Mouse (Mus musculus) kidney, postnatal 0 days (tissue): ENCODE data around the gene Kcnk2. TPM values are rescaled to one million over a fixed set of nuclear protein-coding genes. Genes with fewer than 3 reads are reported as not detected.

Source experiments
- ATAC-seq: fragments of 200-750 bp; cut with Nextera tagmentation; replicated peaks from 2 replicates; pipeline ENCODE4 v1.8.0; 2017; ENCODE audit warnings: low read depth, moderate number of reproducible peaks, moderate TSS enrichment, moderate library complexity; ENCODE audit not compliant: low FRiP score
- DNase-seq: peaks from one replicate; pipeline ENCODE4 v3.0.0-alpha.2; 2016; ENCODE audit warnings: low spot score
- H3K27ac ChIP-seq: fragments of 300-500 bp; sonication (generic); 2 replicates; pipeline ENCODE4 v1.5.1; 2014; ENCODE audit warnings: mild to moderate bottlenecking
- H3K27me3 ChIP-seq: fragments of 300-500 bp; sonication (generic); 2 replicates; pipeline ENCODE4 v1.6.1; 2014; ENCODE audit warnings: low read length, mixed read lengths; ENCODE audit not compliant: insufficient read depth
- H3K36me3 ChIP-seq: fragments of 300-500 bp; sonication (generic); 2 replicates; pipeline ENCODE4 v1.6.1; 2014; ENCODE audit warnings: low read length, mixed read lengths; ENCODE audit not compliant: insufficient read depth
- H3K4me1 ChIP-seq: fragments of 300-500 bp; sonication (generic); replicated peaks from 2 replicates; pipeline ENCODE4 v1.6.1; 2014; ENCODE audit warnings: antibody characterized with exemption, low read length, mixed read lengths; ENCODE audit not compliant: insufficient read depth
- H3K4me2 ChIP-seq: fragments of 300-500 bp; sonication (generic); 2 replicates; pipeline ENCODE4 v1.6.1; 2014; ENCODE audit warnings: mild to moderate bottlenecking, low read length, moderate library complexity, mixed read lengths
- H3K4me3 ChIP-seq: fragments of 300-500 bp; sonication (generic); replicated peaks from 2 replicates; pipeline ENCODE4 v1.5.1; 2014; ENCODE audit warnings: low read depth, low read length
- H3K9ac ChIP-seq: fragments of 300-500 bp; sonication (generic); 2 replicates; pipeline ENCODE4 v1.6.1; 2014; ENCODE audit warnings: low read depth, low read length
- H3K9me3 ChIP-seq: fragments of 300-500 bp; sonication (generic); replicated peaks from 2 replicates; pipeline ENCODE4 v1.6.1; 2016; ENCODE audit warnings: low read length, inconsistent platforms, mixed read lengths
- CTCF ChIP-seq: IDR thresholded peaks from 2 replicates; pipeline ENCODE4 v1.5.1; 2016; ENCODE audit warnings: antibody characterized with exemption, low read depth, mild to moderate bottlenecking, moderate library complexity
- WGBS: fragments of 180-500 bp; shearing (Covaris S2); extraction: QIAGEN DNeasy Blood & Tissue Kit; methylation state at CpG from one replicate; pipeline ENCODE4 v1.1.7; 2014; 5-methylcytosine and 5-hydroxymethylcytosine counted together
- polyA plus RNA-seq: library from polyadenylated mRNA; unstranded; fragments of >200 nt; fragmentation: Nextera tagmentation; extraction: Ambion mirVana; gene quantifications from 2 replicates; pipeline ENCODE4 v1.2.1, GENCODE M21; 2015

Kcnk2 gene
- polyA plus RNA-seq: 2.3 and 2.8 TPM in 2 replicates

GRCm38 (mm10) chr1:189402223-189402943 is at the start of gene Kcnk2:
Kcnk2 (minus strand) TSS chr1:189402273.
- Histone ChIP-seq H3K4me3 (no peak within 1 kb of the TSS; the same call in 1 of the 2 replicates), H3K36me3 (no peaks in the 10 kb centered on the region), H3K9ac (no peak within 1 kb of the TSS), H3K27ac (no peak within 1 kb of the TSS), H3K4me2 (peak within 1 kb of the TSS; percentile 46), H3K27me3 (no peaks in the 10 kb centered on the region), H3K9me3 (no peaks in the 10 kb centered on the region), H3K4me1 (no peaks in the 10 kb centered on the region)
- 11% methylated on average over 14 of the region's 14 CpGs for WGBS
- no peak for TF ChIP-seq CTCF
- no peak for ATAC-seq
- DNase-seq: peak; percentile 44

DNA sequence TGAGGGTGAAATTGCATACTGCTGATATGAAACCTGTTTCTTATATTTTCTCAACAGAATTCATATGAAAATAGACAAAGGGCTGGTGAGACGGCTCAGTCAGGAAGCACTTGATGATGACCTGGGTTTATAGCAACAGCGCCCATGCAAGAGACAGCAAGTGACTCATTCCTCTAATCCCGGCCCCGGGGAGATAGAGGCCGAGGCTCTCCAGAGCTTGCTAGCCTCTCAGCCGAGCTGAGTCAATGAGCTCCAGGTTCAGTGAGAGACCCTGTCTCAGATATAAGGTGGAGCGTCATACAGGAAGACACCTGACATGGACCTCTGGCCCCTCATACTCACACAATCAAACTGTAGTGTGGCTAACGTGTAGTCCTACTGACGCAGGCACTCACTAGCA is 38.7 kb upstream of the Kcnk2 start:
- H3K27me3 ChIP-seq: no peaks in the 10 kb centered on the region
- H3K36me3 ChIP-seq: no peaks in the 10 kb centered on the region
- no peak for TF ChIP-seq CTCF
- H3K4me2 ChIP-seq: no peak overlapping the region
- no peak overlapping the region for H3K27ac ChIP-seq
- 71% methylated on average over 9 of the region's 9 CpGs for WGBS
- H3K9me3 ChIP-seq: no peaks in the 10 kb centered on the region
- DNase-seq (no peak), ATAC-seq (no peak)
- no peak overlapping the region for H3K4me3 ChIP-seq
- H3K9ac ChIP-seq: no peak overlapping the region
- no peaks in the 10 kb centered on the region for H3K4me1 ChIP-seq

GRCm38 (mm10) chr1:189437126-189437525 is 35.1 kb upstream of the Kcnk2 start:
- DNase-seq (no peak), ATAC-seq (no peak)
- no peaks in the 10 kb centered on the region for H3K4me1 ChIP-seq
- H3K4me2 ChIP-seq: no peak overlapping the region
- no peaks in the 10 kb centered on the region for H3K36me3 ChIP-seq
- no peak overlapping the region for H3K4me3 ChIP-seq
- H3K9me3 ChIP-seq: no peaks in the 10 kb centered on the region
- H3K27ac ChIP-seq: no peak overlapping the region
- H3K27me3 ChIP-seq: no peaks in the 10 kb centered on the region
- no peak overlapping the region for H3K9ac ChIP-seq
- no peak for TF ChIP-seq CTCF
- WGBS: 85% methylated on average over 5 of the region's 5 CpGs

- no peak overlapping the region for H3K27ac ChIP-seq
- no peak overlapping the region for H3K4me2 ChIP-seq
- TF ChIP-seq CTCF: no peak
- no peaks in the 10 kb centered on the region for H3K4me1 ChIP-seq
- H3K4me3 ChIP-seq: no peak overlapping the region
- no peak for ATAC-seq
- no peaks in the 10 kb centered on the region for H3K27me3 ChIP-seq
- no peaks in the 10 kb centered on the region for H3K36me3 ChIP-seq
- WGBS: 85% methylated on average over 10 of the region's 10 CpGs
- DNase-seq: no peak
- H3K9ac ChIP-seq: no peak overlapping the region
- H3K9me3 ChIP-seq: no peaks in the 10 kb centered on the region
Measured at GRCm38 (mm10) chr1:189435452-189435851, 33.4 kb upstream of the Kcnk2 start.

- H3K27me3 ChIP-seq: no peaks in the 10 kb centered on the region
- H3K9me3 ChIP-seq: no peaks in the 10 kb centered on the region
- no peak overlapping the region for H3K27ac ChIP-seq
- H3K4me2 ChIP-seq: no peak overlapping the region
- no peak overlapping the region for H3K4me3 ChIP-seq
- no peak for DNase-seq
- TF ChIP-seq CTCF: no peak
- 64% methylated on average over 5 of the region's 5 CpGs for WGBS
- H3K4me1 ChIP-seq: peaks cover 5% of the 10 kb centered on the region; the same call in 1 of the 2 replicates
- no peak for ATAC-seq
- no peak overlapping the region for H3K9ac ChIP-seq
- H3K36me3 ChIP-seq: no peaks in the 10 kb centered on the region
Measured at GRCm38 (mm10) chr1:189431479-189431878, 29.4 kb upstream of the Kcnk2 start.

- peak; percentile 87 for DNase-seq
- no peaks in the 10 kb centered on the region for H3K27me3 ChIP-seq
Measured at GRCm38 (mm10) chr1:189430534-189430933, 28.5 kb upstream of the Kcnk2 start.

DNA sequence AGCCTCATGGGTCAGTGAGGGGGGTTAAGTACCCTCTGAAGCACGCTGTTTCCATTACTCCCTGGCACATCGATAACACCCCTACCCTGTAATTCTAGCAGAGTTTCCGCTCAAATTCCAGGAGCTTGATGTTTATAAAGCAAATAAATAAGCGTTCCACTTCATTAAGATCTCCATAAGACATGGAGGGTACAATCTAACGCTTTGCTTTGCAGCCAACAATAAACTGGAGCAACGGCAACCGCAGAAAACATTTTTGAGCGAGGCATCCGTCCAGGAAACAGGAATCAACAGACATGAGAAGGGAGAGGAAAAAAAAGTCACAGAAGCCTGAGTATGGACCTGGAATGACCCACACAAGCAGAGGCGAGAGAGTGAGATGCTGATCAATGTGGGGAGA is 27.5 kb upstream of the Kcnk2 start:
- Histone ChIP-seq H3K9me3 (no peaks in the 10 kb centered on the region), H3K4me3 (no peak overlapping the region), H3K27ac (peak overlapping the region; percentile 50; the same call in 1 of the 2 replicates), H3K27me3 (no peaks in the 10 kb centered on the region), H3K36me3 (no peaks in the 10 kb centered on the region), H3K9ac (no peak overlapping the region), H3K4me1 (peaks cover 5% of the 10 kb centered on the region; the same call in 1 of the 2 replicates), H3K4me2 (no peak overlapping the region)
- WGBS: 16% methylated on average over 10 of the region's 10 CpGs
- ATAC-seq (no peak), DNase-seq (peak; percentile 51)
- no peak for TF ChIP-seq CTCF

More at GRCm38 (mm10) chr1:189430534-189430933, 28.5 kb upstream of the Kcnk2 start:
- Histone ChIP-seq H3K4me2 (no peak overlapping the region), H3K4me1 (peaks cover 5% of the 10 kb centered on the region; the same call in 1 of the 2 replicates), H3K9me3 (no peaks in the 10 kb centered on the region), H3K9ac (no peak overlapping the region), H3K4me3 (no peak overlapping the region), H3K27ac (no peak overlapping the region), H3K36me3 (no peaks in the 10 kb centered on the region)
- 26% methylated on average over 4 of the region's 4 CpGs for WGBS
- no peak; the same call in 1 of the 2 replicates for ATAC-seq
- TF ChIP-seq CTCF: no peak
